Mouse (Mus musculus): ENCODE measurements around the gene Fezf1.

Gene Fezf1

GRCm38 (mm10) chr6:23248313-23249052 is at the start of gene Fezf1:
TSS of gene Fezf1 (minus strand) at chr6:23248362.
- DNase-seq (ENCODE audit: low spot score): no peak

- no peak for DNase-seq (ENCODE audit: low spot score)
Observed at GRCm38 (mm10) chr6:23294685-23295084, 46.5 kb upstream of the Fezf1 start.

- DNase-seq (ENCODE audit: low spot score): no peak
Observed at GRCm38 (mm10) chr6:23288752-23289151, 40.6 kb upstream of the Fezf1 start.

GRCm38 (mm10) chr6:23281514-23281820 is 33.3 kb upstream of the Fezf1 start:
- DNase-seq (ENCODE audit: low spot score): no peak

- DNase-seq (ENCODE audit: low spot score): no peak
Observed at GRCm38 (mm10) chr6:23280811-23281513, 32.8 kb upstream of the Fezf1 start.

- no peak for DNase-seq (ENCODE audit: low spot score)
Observed at GRCm38 (mm10) chr6:23273483-23273882, 25.3 kb upstream of the Fezf1 start.

GRCm38 (mm10) chr6:23272979-23273378 is 24.8 kb upstream of the Fezf1 start:
- DNase-seq (ENCODE audit: low spot score): no peak

- DNase-seq (ENCODE audit: low spot score): no peak
Observed at GRCm38 (mm10) chr6:23272542-23272941, 24.4 kb upstream of the Fezf1 start.

- no peak for DNase-seq (ENCODE audit: low spot score)
Observed at GRCm38 (mm10) chr6:23260738-23261050, 12.5 kb upstream of the Fezf1 start.

- DNase-seq (ENCODE audit: low spot score): no peak
Observed at GRCm38 (mm10) chr6:23260016-23260737, 12.0 kb upstream of the Fezf1 start.

GRCm38 (mm10) chr6:23257981-23258380 is 9.8 kb upstream of the Fezf1 start:
- DNase-seq (ENCODE audit: low spot score): no peak

- no peak for DNase-seq (ENCODE audit: low spot score)
Observed at GRCm38 (mm10) chr6:23255161-23255560, 7.0 kb upstream of the Fezf1 start.

GRCm38 (mm10) chr6:23254644-23255043 is 6.5 kb upstream of the Fezf1 start:
- DNase-seq (ENCODE audit: low spot score): no peak

GRCm38 (mm10) chr6:23253353-23254311 is 5.5 kb upstream of the Fezf1 start:
- DNase-seq (ENCODE audit: low spot score): no peak

GRCm38 (mm10) chr6:23252196-23253135 is 4.3 kb upstream of the Fezf1 start:
- DNase-seq (ENCODE audit: low spot score): no peak

- DNase-seq (ENCODE audit: low spot score): no peak
Observed at GRCm38 (mm10) chr6:23251431-23251830, 3.3 kb upstream of the Fezf1 start.

- DNase-seq (ENCODE audit: low spot score): no peak
Observed at GRCm38 (mm10) chr6:23250288-23250955, 2.3 kb upstream of the Fezf1 start.

- DNase-seq (ENCODE audit: low spot score): no peak
Observed at GRCm38 (mm10) chr6:23249616-23250287, 1.6 kb upstream of the Fezf1 start.

- no peak for DNase-seq (ENCODE audit: low spot score)
Observed at GRCm38 (mm10) chr6:23249053-23249401, 865 bp upstream of the Fezf1 start.

All from adipocyte (in vitro differentiated cells).